Mouse (Mus musculus) kidney, adult 18-20 months (tissue): ENCODE data around the gene Smim12.

ENCODE experiments used
- DNase-seq: peaks from one replicate; pipeline ENCODE4 v3.0.0; 2021

Smim12 gene

GRCm38 (mm10) chr4:127243552-127243951 lies at the start of gene Smim12:
Smim12 (plus strand) TSS chr4:127243784.
- DNase-seq = peak; percentile 99

- no peak for DNase-seq
Observed at GRCm38 (mm10) chr4:127194477-127195269, 48.9 kb upstream of the Smim12 start.

GRCm38 (mm10) chr4:127198609-127199008 lies 45.0 kb upstream of the Smim12 start:
- no peak for DNase-seq

- no peak for DNase-seq
Observed at GRCm38 (mm10) chr4:127199406-127199805, 44.2 kb upstream of the Smim12 start.

- no peak for DNase-seq
Observed at GRCm38 (mm10) chr4:127200164-127200722, 43.3 kb upstream of the Smim12 start.

GRCm38 (mm10) chr4:127200769-127201617 lies 42.6 kb upstream of the Smim12 start:
- no peak for DNase-seq

- no peak for DNase-seq
Observed at GRCm38 (mm10) chr4:127203081-127203480, 40.5 kb upstream of the Smim12 start.

- DNase-seq = no peak
Observed at GRCm38 (mm10) chr4:127211318-127211717, 32.3 kb upstream of the Smim12 start.

GRCm38 (mm10) chr4:127214510-127214909 lies 29.1 kb upstream of the Smim12 start:
- DNase-seq = no peak

GRCm38 (mm10) chr4:127215103-127215502 lies 28.5 kb upstream of the Smim12 start:
- peak; percentile 19 for DNase-seq

GRCm38 (mm10) chr4:127215799-127216198 lies 27.8 kb upstream of the Smim12 start:
- no peak for DNase-seq

GRCm38 (mm10) chr4:127216251-127216651 lies 27.3 kb upstream of the Smim12 start:
- no peak for DNase-seq

GRCm38 (mm10) chr4:127217048-127217447 lies 26.5 kb upstream of the Smim12 start:
- no peak for DNase-seq

GRCm38 (mm10) chr4:127223291-127223690 lies 20.3 kb upstream of the Smim12 start:
- DNase-seq = no peak

GRCm38 (mm10) chr4:127223755-127224154 lies 19.8 kb upstream of the Smim12 start:
- DNase-seq = no peak

- DNase-seq = no peak
Observed at GRCm38 (mm10) chr4:127224444-127225100, 19.0 kb upstream of the Smim12 start.

- DNase-seq = no peak
Observed at GRCm38 (mm10) chr4:127226067-127226466, 17.5 kb upstream of the Smim12 start.

- DNase-seq = no peak
Observed at GRCm38 (mm10) chr4:127227051-127227673, 16.4 kb upstream of the Smim12 start.

GRCm38 (mm10) chr4:127232028-127232427 lies 11.6 kb upstream of the Smim12 start:
- DNase-seq = no peak

GRCm38 (mm10) chr4:127232551-127232950 lies 11.0 kb upstream of the Smim12 start:
- no peak for DNase-seq

- DNase-seq = no peak
Observed at GRCm38 (mm10) chr4:127233416-127234125, 10.0 kb upstream of the Smim12 start.
